Mouse (Mus musculus): ENCODE measurements around the gene Unc13b. TPM values are rescaled to one million over a fixed set of nuclear protein-coding genes. Genes with fewer than 3 reads are reported as not detected.
"Not testable (repeated sequence)": the region's sequence is repeated elsewhere in the genome, so short reads cannot be mapped to it uniquely, and the experiment has no call there.

The Unc13b gene
- total RNA-seq, 2 experiments from 2014 or later, result 28.3 to 31.4 TPM

- no peak for DNase-seq
- intact Hi-C loops (cut with DNase I), result no loop called here
These were observed 19.4 kb downstream of the Unc13b start for GRCm38 (mm10) chr4:43078071-43078718.

GRCm38 (mm10) chr4:43082458-43082857 lies 23.7 kb downstream of the Unc13b start:
- DNase-seq, result no peak
- intact Hi-C loops (cut with DNase I), result no loop called here

GRCm38 (mm10) chr4:43089950-43090349 lies 31.2 kb downstream of the Unc13b start:
- no peak for DNase-seq
- intact Hi-C loops (cut with DNase I), result no loop called here

GRCm38 (mm10) chr4:43091183-43091582 lies 32.4 kb downstream of the Unc13b start:
- intact Hi-C loops (cut with DNase I), result no loop called here
- no peak for DNase-seq

GRCm38 (mm10) chr4:43113491-43113890 lies 54.7 kb downstream of the Unc13b start:
- intact Hi-C loops (cut with DNase I), result no loop called here
- DNase-seq, result no peak

GRCm38 (mm10) chr4:43114512-43114911 lies 55.8 kb downstream of the Unc13b start:
- intact Hi-C loops (cut with DNase I), result no loop called here

GRCm38 (mm10) chr4:43114946-43115345 lies 56.2 kb downstream of the Unc13b start:
- intact Hi-C loops (cut with DNase I), result loop anchor here (1.0 kb wide), 1 partner anchor 68 kb away; no protein-coding TSS in a partner anchor
- peak; percentile 59 to 71 for DNase-seq

More at GRCm38 (mm10) chr4:43114512-43114911, 55.8 kb downstream of the Unc13b start:
- DNase-seq, result no peak

GRCm38 (mm10) chr4:43116249-43116648 lies 57.5 kb downstream of the Unc13b start:
- intact Hi-C loops (cut with DNase I), result no loop called here

GRCm38 (mm10) chr4:43129750-43130149 lies 71.0 kb downstream of the Unc13b start:
- DNase-seq, result no peak
- intact Hi-C loops (cut with DNase I), result no loop called here

More at GRCm38 (mm10) chr4:43116249-43116648, 57.5 kb downstream of the Unc13b start:
- no peak for DNase-seq

GRCm38 (mm10) chr4:43142610-43143009 lies 83.9 kb downstream of the Unc13b start:
- intact Hi-C loops (cut with DNase I), result no loop called here
- no peak for DNase-seq

GRCm38 (mm10) chr4:43152413-43152812 lies 93.7 kb downstream of the Unc13b start:
- intact Hi-C loops (cut with DNase I); DNase-seq: not testable (repeated sequence)

- no peak for DNase-seq
- intact Hi-C loops (cut with DNase I), result no loop called here
These were observed 101.3 kb downstream of the Unc13b start for GRCm38 (mm10) chr4:43160045-43160444.

GRCm38 (mm10) chr4:43161124-43161657 lies 102.4 kb downstream of the Unc13b start:
- intact Hi-C loops (cut with DNase I), result no loop called here
- no peak for DNase-seq

GRCm38 (mm10) chr4:43163205-43163604 lies 104.5 kb downstream of the Unc13b start:
- intact Hi-C loops (cut with DNase I), result no loop called here
- no peak for DNase-seq

- intact Hi-C loops (cut with DNase I), result no loop called here
- no peak for DNase-seq
These were observed 106.8 kb downstream of the Unc13b start for GRCm38 (mm10) chr4:43165403-43166005.

- intact Hi-C loops (cut with DNase I), result no loop called here
These were observed 111.3 kb downstream of the Unc13b start for GRCm38 (mm10) chr4:43170028-43170427.

GRCm38 (mm10) chr4:43177126-43177525 lies 118.4 kb downstream of the Unc13b start:
- intact Hi-C loops (cut with DNase I), result no loop called here
- DNase-seq, result peak; percentile 30 to 57

More at GRCm38 (mm10) chr4:43170028-43170427, 111.3 kb downstream of the Unc13b start:
- no peak for DNase-seq

GRCm38 (mm10) chr4:43182474-43183168 lies 123.9 kb downstream of the Unc13b start:
- intact Hi-C loops (cut with DNase I), result no loop called here
- no peak for DNase-seq

GRCm38 (mm10) chr4:43187439-43187838 lies 128.7 kb downstream of the Unc13b start:
- intact Hi-C loops (cut with DNase I), result no loop called here
- peak in 1 of 2 experiments; percentile 1 for DNase-seq

- intact Hi-C loops (cut with DNase I), result no loop called here
- no peak for DNase-seq
These were observed 130.6 kb downstream of the Unc13b start for GRCm38 (mm10) chr4:43189381-43189780.

GRCm38 (mm10) chr4:43204946-43205345 lies 146.2 kb downstream of the Unc13b start:
- DNase-seq, result no peak
- intact Hi-C loops (cut with DNase I), result no loop called here
